Mouse (Mus musculus) hindbrain, embryonic 13.5 days (tissue): ENCODE results near the gene Gpank1. TPM values are rescaled to one million over a fixed set of nuclear protein-coding genes. Genes with fewer than 3 reads are reported as not detected.
A peak's percentile ranks its signal among the peaks of the same experiment; 100 is the strongest.

ENCODE experiments used
- ATAC-seq: fragments of 200-750 bp; cut with Nextera tagmentation; 2 replicates; pipeline ENCODE4 v1.8.0; 2017; ENCODE audit warnings: moderate TSS enrichment; ENCODE audit not compliant: low FRiP score
- H3K27ac ChIP-seq: fragments of 300-500 bp; sonication (generic); 2 replicates; pipeline ENCODE4 v1.5.1; 2015; ENCODE audit warnings: inconsistent platforms, mild to moderate bottlenecking, moderate library complexity
- H3K27me3 ChIP-seq: fragments of 300-500 bp; sonication (generic); 2 replicates; pipeline ENCODE4 v1.6.1; 2015; ENCODE audit warnings: mild to moderate bottlenecking, inconsistent platforms
- H3K36me3 ChIP-seq: fragments of 300-500 bp; sonication (generic); 2 replicates; pipeline ENCODE4 v1.6.1; 2015; ENCODE audit warnings: mild to moderate bottlenecking, inconsistent platforms
- H3K4me1 ChIP-seq: fragments of 300-500 bp; sonication (generic); replicated peaks from 2 replicates; pipeline ENCODE4 v1.6.1; 2015; ENCODE audit warnings: inconsistent platforms
- H3K4me2 ChIP-seq: fragments of 300-500 bp; sonication (generic); 2 replicates; pipeline ENCODE4 v1.6.1; 2015; ENCODE audit warnings: inconsistent platforms, mild to moderate bottlenecking, moderate library complexity
- H3K4me3 ChIP-seq: fragments of 300-500 bp; sonication (generic); 2 replicates; pipeline ENCODE4 v1.5.1; 2015; ENCODE audit warnings: mild to moderate bottlenecking, inconsistent platforms
- H3K9ac ChIP-seq: fragments of 300-500 bp; sonication (generic); 2 replicates; pipeline ENCODE4 v1.6.1; 2015; ENCODE audit warnings: mild to moderate bottlenecking, inconsistent platforms
- H3K9me3 ChIP-seq: fragments of 300-500 bp; sonication (generic); 2 replicates; pipeline ENCODE4 v1.6.1; 2016; ENCODE audit warnings: inconsistent platforms
- WGBS: fragments of 180-500 bp; shearing (Covaris S2); methylation state at CpG from one replicate; pipeline ENCODE4 v1.1.7; 2015; 5-methylcytosine and 5-hydroxymethylcytosine counted together
- polyA plus RNA-seq: library from polyadenylated mRNA; unstranded; fragments of >200 nt; fragmentation: Nextera tagmentation; extraction: Ambion mirVana; gene quantifications from 2 replicates; pipeline ENCODE4 v1.2.1, GENCODE M21; 2015

Gpank1 gene
- polyA plus RNA-seq, 1 experiment from 2014 or later: 21.6 TPM

DNA sequence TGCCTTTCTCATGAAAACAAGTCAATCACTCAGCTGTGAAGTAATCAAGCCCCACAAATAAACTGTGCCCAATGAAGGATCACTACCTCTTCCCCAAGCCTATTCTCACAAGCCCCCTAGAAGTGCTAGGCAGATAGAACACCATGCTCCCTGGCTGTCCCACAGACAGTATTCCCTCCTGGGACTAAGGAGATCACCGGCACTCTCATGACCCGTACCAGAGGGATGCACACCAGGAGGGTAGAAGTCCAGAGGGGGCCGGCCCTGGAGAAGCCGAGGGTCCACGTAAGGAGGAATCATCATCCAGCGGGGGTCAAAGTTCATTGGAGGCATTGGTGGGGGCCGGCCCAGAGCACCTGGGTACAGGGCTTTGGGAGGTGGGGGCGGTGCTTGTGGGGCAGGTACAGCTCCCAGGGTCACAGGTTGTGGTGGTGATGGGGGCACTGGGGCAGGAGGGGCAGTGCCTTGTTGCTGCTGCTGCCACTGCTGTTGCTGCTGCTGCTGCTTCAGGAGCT lies 36.5 kb downstream of the Gpank1 start:
- no peak overlapping the region for H3K27ac ChIP-seq
- ATAC-seq: no peak
- peaks cover 95% of the 10 kb centered on the region for H3K36me3 ChIP-seq
- WGBS: 92% methylated on average over 8 of the region's 8 CpGs
- no peaks in the 10 kb centered on the region for H3K9me3 ChIP-seq
- no peak overlapping the region for H3K4me3 ChIP-seq
- no peaks in the 10 kb centered on the region for H3K27me3 ChIP-seq
- no peak overlapping the region for H3K9ac ChIP-seq
- H3K4me2 ChIP-seq: no peak overlapping the region
- H3K4me1 ChIP-seq: peaks cover 19% of the 10 kb centered on the region

DNA sequence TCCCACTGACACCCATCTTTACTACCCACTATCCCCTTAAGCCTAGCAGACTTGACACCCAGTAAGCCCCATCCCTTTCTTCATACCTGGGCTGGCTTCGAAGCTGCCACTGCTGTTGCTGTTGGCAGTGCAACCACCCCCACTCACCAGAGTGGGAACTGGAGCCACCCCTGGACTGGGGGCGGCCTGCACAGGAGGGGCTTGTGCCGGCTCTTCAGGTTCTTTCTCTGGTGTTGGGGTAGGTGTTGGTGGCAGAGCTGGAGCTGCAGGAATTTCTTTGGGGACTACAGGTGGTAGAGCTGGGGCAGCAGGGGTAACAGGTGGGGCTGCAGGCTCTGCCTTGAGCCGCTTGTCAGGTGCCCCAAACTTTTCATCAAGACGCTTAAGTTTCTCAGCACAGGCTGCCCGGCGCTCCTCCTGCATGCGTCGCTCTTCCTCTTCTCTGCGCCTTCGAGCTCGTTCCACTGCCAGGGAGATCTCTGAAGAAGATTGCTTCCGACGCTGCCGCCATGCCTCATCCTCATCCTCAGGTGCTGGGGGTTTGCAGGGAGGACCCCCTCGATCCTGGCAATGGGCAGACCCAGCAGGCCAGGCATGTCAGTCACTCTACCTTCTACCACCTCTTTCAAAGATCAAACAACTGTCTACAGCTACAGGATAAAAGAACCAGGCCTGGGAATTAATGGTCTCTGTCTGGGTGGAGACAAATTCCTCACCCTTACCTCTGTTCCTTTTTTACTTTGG lies 37.8 kb downstream of the Gpank1 start:
- H3K27me3 ChIP-seq: no peaks in the 10 kb centered on the region
- peaks cover 82% of the 10 kb centered on the region for H3K36me3 ChIP-seq
- H3K4me3 ChIP-seq: no peak overlapping the region
- no peaks in the 10 kb centered on the region for H3K9me3 ChIP-seq
- H3K4me2 ChIP-seq: no peak overlapping the region
- no peak overlapping the region for H3K9ac ChIP-seq
- peaks cover 29% of the 10 kb centered on the region for H3K4me1 ChIP-seq
- H3K27ac ChIP-seq: no peak overlapping the region
- WGBS: 94% methylated on average over 16 of the region's 16 CpGs
- ATAC-seq: no peak

DNA sequence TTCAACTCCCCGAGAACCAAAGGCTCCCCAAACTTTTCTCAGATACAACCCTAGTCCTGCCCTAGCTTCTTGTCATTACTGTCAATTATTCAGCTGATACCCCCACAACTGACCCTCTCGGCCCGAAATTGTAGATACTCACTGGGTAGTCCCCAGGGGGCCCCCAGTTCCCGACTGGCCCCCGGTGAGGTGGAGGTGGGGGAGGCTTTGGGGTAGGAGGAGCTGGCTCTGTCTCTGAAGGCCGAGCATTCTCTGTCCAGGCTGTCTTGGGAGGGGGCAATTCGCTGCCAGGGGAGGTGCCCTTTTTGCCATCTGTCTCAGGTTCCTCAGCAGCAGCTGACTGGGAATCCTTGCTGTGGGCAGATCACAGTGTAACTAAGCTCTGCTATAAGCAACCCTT lies 38.4 kb downstream of the Gpank1 start:
- Histone ChIP-seq H3K27me3 (no peaks in the 10 kb centered on the region), H3K27ac (no peak overlapping the region), H3K9me3 (no peaks in the 10 kb centered on the region), H3K36me3 (peaks cover 75% of the 10 kb centered on the region), H3K4me3 (no peak overlapping the region), H3K9ac (no peak overlapping the region), H3K4me2 (no peak overlapping the region), H3K4me1 (peaks cover 29% of the 10 kb centered on the region)
- WGBS: 85% methylated on average over 7 of the region's 7 CpGs
- ATAC-seq: no peak

DNA sequence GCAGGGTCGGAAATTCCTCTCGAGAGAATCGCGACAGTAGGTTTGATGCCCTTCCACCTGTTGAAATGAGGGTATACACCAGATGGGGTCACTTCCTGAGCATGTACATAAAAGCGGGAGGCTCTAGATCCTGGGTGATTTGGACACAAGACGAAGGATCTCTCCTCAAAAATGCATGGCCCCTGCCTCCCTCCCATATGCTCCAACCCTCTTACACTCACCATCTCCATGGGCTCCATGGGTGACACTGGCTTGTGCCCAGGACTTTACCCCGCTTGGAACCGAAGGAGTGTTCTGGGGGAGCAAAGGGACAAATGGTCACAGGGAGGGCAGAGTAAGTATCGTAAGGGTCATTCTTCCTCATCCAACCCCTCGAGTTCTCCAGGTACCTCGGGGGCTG lies 40.2 kb downstream of the Gpank1 start:
- peak overlapping the region; percentile 100; the same call in 1 of the 2 replicates for H3K9ac ChIP-seq
- no peaks in the 10 kb centered on the region for H3K9me3 ChIP-seq
- no peaks in the 10 kb centered on the region for H3K27me3 ChIP-seq
- no peak overlapping the region for H3K27ac ChIP-seq
- H3K36me3 ChIP-seq: peaks cover 58% of the 10 kb centered on the region
- WGBS: 86% methylated on average over 11 of the region's 11 CpGs
- H3K4me2 ChIP-seq: no peak overlapping the region
- no peak overlapping the region for H3K4me3 ChIP-seq
- ATAC-seq: no peak
- H3K4me1 ChIP-seq: peaks cover 37% of the 10 kb centered on the region

DNA sequence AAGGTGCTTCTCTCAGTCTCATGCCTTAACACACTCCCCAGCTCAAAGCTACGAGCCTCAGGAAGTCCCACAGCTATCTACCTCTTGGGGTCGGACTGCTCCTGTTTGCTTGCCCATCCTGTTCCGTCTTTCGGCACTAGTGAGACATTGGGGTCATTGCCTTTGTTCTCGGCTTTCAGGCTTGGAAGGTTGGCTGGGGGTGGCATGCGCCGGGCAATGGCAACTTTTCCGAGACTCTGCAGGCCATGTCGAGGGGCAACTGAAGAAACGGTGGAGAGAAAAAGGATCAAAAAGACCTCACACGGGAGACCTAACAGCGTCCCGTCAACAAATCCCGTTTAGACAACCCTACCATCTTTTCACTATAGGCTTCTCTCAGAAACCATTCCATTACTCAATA lies 40.9 kb downstream of the Gpank1 start:
- Histone ChIP-seq H3K9me3 (no peaks in the 10 kb centered on the region), H3K27ac (no peak overlapping the region; the same call in 1 of the 2 replicates), H3K4me2 (peak overlapping the region; percentile 86), H3K27me3 (no peaks in the 10 kb centered on the region), H3K4me3 (peak overlapping the region; percentile 100), H3K9ac (peak overlapping the region; percentile 100), H3K4me1 (peaks cover 43% of the 10 kb centered on the region), H3K36me3 (peaks cover 51% of the 10 kb centered on the region)
- WGBS: 80% methylated on average over 14 of the region's 14 CpGs
- no peak for ATAC-seq

DNA sequence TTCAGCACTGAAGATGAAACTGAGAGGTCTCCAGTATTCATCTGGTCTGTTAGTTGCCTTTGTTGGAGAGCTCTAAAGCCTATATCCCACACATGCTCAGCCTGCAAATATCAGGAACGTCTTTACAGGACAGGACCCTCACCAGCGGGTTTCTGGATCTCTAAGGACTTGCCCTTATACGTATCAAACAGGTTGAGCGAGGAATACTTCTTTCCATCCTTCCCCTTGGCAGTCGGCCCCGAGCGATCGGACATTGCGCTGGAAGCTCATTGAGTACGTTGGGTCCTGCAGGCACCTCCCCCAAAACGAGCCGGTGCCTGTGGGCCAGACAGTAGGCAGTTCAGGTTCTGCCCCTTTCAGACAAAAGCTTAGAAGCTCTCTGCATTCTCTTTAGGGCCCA lies 41.5 kb downstream of the Gpank1 start:
- no peaks in the 10 kb centered on the region for H3K9me3 ChIP-seq
- H3K9ac ChIP-seq: peak overlapping the region; percentile 100
- H3K36me3 ChIP-seq: peaks cover 44% of the 10 kb centered on the region
- H3K4me3 ChIP-seq: peak overlapping the region; percentile 100
- peak overlapping the region; percentile 86 for H3K4me2 ChIP-seq
- no peak for ATAC-seq
- 61% methylated on average over 12 of the region's 12 CpGs for WGBS
- H3K27me3 ChIP-seq: no peaks in the 10 kb centered on the region
- H3K4me1 ChIP-seq: peaks cover 43% of the 10 kb centered on the region
- H3K27ac ChIP-seq: 0 out of 2 replicates have a peak overlapping the region, but pooled peaks have one; percentile 46

DNA sequence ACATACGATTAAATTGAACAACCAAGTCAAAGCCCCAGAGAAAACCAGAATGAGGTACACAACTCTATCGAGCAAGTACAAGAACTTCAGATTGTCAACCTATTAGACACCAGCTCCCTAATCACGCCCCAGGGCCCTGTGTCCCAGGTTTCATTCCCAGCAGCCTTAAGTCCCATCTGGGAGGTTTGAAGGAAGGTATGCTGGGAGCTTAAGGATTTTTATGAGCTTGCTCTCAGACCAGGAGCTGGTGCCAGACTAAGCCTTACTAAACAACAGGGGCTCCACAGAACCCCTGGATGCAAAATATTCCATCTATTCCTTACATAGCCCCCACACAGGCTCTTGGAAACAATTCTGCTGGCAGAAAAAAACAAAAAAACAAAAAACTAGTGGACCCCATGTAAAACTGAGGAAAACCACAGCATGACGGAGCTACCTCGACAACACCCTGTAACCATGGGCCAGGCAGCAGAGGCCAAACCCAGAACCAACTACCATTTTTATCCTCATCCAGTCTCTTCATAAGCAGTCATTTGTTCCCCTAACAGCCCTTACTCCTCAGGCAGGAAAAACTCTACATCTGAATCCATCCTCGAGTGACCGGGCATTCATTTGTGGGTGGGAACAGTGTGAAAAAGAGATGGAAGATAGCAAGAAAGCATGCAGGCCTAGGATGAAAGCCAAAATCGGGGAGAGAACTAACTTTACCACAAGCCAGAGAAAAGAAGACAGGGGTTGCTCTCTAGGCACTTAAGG lies 42.2 kb downstream of the Gpank1 start:
- H3K9me3 ChIP-seq: no peaks in the 10 kb centered on the region
- peak overlapping the region; percentile 100 for H3K4me3 ChIP-seq
- ATAC-seq: no peak
- H3K4me1 ChIP-seq: peaks cover 43% of the 10 kb centered on the region
- H3K9ac ChIP-seq: peak overlapping the region; percentile 100
- H3K27ac ChIP-seq: peak overlapping the region; percentile 98
- peak overlapping the region; percentile 86 for H3K4me2 ChIP-seq
- H3K36me3 ChIP-seq: peaks cover 37% of the 10 kb centered on the region
- WGBS: 19% methylated on average over 8 of the region's 8 CpGs
- H3K27me3 ChIP-seq: no peaks in the 10 kb centered on the region

DNA sequence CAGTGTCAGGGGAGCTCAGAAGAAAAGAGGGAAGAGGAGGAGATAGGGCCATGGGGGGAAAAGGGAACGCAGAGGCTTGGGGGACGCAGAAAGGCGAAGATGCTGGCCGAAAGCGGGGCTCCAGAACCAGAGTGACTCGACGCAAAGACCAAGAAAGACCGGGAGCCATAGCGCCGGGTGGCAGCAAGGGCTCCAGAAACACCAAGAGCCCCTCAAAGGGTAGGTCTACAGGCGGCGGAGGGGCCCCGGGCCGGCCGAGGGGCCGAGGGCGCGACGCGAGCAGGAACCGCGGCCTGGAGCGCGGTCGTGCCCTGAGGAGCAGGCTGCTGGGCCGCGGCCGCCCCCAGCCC lies 42.9 kb downstream of the Gpank1 start:
- H3K27ac ChIP-seq: peak overlapping the region; percentile 98
- peak overlapping the region; percentile 86 for H3K4me2 ChIP-seq
- H3K9ac ChIP-seq: peak overlapping the region; percentile 100
- H3K4me3 ChIP-seq: peak overlapping the region; percentile 100
- H3K36me3 ChIP-seq: peaks cover 30% of the 10 kb centered on the region
- WGBS: 0% methylated on average over 28 of the region's 28 CpGs
- H3K9me3 ChIP-seq: no peaks in the 10 kb centered on the region
- no peaks in the 10 kb centered on the region for H3K27me3 ChIP-seq
- peaks cover 43% of the 10 kb centered on the region for H3K4me1 ChIP-seq
- ATAC-seq: no peak

DNA sequence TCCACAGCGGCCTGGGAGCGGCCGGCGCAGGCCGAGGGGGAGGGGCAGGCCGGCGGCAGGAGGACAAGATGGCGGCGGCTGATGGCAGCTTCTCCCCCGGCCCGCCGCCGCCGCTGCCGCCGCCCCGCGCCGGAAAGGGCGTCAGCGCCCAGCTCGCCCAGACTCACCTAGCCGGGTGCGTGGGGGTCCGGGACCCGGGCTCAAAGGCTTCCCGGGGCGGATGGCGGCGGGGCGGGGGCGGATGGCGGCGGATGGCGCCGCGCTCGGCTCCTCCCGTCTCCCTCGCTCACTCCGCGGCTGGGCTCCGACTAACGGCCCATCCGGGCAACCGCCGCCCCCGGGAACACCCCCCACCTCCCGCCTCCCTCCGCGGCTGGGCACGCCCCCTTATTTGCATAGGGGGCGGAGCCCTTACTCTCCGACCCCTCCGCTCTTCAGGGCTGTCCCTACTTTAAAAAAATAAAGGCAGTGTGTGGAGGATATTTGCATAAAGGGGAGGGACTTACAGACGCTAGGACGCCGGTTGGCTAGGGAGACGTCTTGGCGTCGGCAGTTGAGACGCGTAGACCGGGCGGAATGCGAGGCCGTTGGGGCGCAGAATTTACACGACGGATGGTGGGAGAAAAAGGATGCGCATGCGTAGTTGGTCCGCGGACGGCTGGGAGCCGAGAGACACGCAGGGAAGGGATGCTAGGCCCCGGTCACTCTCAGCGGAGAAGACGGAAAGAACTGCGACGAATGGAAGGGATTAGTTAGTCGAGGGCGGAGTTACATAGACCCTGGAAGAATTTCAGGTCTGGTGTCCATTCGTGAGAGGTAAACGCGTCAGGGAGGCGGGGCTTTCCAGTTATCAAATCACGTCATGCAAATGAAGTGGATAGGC lies 43.6 kb downstream of the Gpank1 start, which contains the start of gene Prrc2a:
Prrc2a (minus strand) TSS at position 330 of the 883 bp plus-strand sequence.
- Histone ChIP-seq H3K9ac (peak within 1 kb of the TSS; percentile 100), H3K4me2 (peak within 1 kb of the TSS; percentile 86), H3K27me3 (no peaks in the 10 kb centered on the region), H3K27ac (peak within 1 kb of the TSS; percentile 98), H3K4me1 (peaks cover 43% of the 10 kb centered on the region), H3K36me3 (peaks cover 24% of the 10 kb centered on the region), H3K4me3 (peak within 1 kb of the TSS; percentile 100), H3K9me3 (no peaks in the 10 kb centered on the region)
- ATAC-seq: peak; percentile 95
- WGBS: under 1% methylated on average over 46 of the region's 89 CpGs

DNA sequence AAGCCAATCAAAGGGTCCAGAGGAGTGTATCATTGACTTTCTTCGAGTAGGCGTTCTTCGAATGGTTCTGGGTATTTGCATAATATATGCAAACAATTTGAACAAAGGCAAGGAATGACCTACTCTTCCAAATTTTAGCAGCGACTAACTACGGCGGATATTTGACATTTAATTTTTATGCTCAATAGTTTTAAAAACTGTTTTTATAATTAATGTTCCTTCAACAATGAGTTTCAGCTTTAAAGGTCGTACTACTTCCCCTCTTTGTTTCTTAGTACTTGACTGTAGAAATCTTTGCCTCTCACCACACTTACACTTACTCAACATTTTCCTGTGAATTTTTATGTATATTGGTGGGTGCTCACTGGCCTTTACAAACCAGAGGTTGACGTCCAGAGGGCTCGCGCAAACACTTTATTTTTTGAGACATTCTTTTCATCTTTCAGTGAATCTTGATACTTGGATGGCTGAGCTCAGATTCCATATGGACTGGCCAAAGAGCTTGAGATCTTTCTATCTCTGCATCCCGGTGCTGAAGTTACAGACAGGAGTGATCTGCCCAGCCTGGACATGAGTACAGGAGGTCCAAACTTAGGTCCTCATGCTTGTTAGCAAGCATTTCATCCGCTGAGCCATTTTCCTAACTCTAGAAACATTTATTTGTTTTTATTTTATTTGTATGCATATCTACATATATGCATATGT lies 44.3 kb downstream of the Gpank1 start:
- Histone ChIP-seq H3K9ac (peak overlapping the region; percentile 68), H3K36me3 (peaks cover 16% of the 10 kb centered on the region), H3K9me3 (no peaks in the 10 kb centered on the region), H3K4me3 (peak overlapping the region; percentile 100), H3K4me1 (peaks cover 43% of the 10 kb centered on the region), H3K27ac (peak overlapping the region; percentile 98), H3K4me2 (peak overlapping the region; percentile 65), H3K27me3 (no peaks in the 10 kb centered on the region)
- 23% methylated on average over 12 of the region's 12 CpGs for WGBS
- no peak; the same call in 1 of the 2 replicates for ATAC-seq

DNA sequence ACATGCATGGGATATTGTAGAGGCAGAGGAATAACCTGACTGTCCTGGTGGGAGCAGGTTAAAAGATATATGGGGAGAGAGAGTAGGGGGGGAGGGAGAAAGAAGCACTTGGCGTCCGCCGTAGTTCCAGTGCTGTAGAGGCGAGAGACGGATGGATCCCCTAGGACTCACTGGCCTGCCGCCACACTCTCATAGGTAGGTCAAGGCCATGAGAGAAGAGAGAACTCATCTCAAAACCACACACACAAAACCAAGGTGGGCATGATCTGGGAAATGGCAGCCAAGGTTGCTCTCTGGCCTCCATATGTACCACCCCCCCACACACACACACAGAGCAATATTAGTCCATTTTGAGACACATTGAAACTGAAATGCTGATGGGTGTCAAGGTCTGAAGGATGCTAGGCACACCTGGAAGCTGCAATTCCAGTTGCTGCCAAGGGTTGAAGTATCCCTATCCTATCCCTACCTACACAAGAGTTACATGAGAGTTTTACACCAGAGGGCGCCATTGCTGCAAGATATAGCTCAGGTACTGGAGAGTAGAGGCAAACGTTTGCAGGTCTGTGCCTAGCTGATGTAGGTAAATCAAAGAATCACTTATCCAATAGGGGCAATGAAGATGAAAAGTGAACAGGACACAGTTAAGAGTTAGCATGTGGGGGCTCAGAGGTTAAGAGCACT lies 45.2 kb downstream of the Gpank1 start:
- no peak for ATAC-seq
- WGBS: 68% methylated on average over 8 of the region's 8 CpGs
- Histone ChIP-seq H3K9me3 (no peaks in the 10 kb centered on the region), H3K27ac (peak overlapping the region; percentile 98), H3K9ac (peak overlapping the region; percentile 68), H3K27me3 (no peaks in the 10 kb centered on the region), H3K36me3 (peaks cover 7% of the 10 kb centered on the region), H3K4me2 (peak overlapping the region; percentile 65), H3K4me3 (peak overlapping the region; percentile 100), H3K4me1 (peaks cover 36% of the 10 kb centered on the region)
